Mouse (Mus musculus): ENCODE measurements around the gene Cdkl5. TPM values are rescaled to one million over a fixed set of nuclear protein-coding genes. Genes with fewer than 3 reads are reported as not detected.

The Cdkl5 gene
- total RNA-seq, 4 experiments from 2014 or later, result 0.73 to 1.1 (median 0.96) TPM

DNA sequence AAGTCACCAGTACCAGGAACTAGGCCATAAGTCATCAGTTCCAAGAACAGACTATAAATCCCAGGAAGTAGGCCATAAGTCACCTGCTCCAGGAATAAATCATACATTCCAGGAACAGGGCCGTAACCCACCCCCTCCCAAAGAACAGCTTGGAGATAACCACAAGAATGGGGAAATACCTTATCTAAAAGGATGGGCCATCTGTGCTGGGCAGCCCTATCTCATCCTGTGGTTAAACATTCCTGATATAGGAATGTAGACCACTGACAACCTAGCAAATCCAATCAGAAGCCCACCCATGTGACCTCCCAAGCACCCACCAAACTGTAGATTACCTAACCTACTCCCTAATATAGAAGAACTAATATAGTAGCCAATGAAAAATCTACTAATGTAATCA, 249.1 kb downstream of the Cdkl5 start:
- no peak for DNase-seq (ENCODE audit: low spot score in 2 of 2)

DNA sequence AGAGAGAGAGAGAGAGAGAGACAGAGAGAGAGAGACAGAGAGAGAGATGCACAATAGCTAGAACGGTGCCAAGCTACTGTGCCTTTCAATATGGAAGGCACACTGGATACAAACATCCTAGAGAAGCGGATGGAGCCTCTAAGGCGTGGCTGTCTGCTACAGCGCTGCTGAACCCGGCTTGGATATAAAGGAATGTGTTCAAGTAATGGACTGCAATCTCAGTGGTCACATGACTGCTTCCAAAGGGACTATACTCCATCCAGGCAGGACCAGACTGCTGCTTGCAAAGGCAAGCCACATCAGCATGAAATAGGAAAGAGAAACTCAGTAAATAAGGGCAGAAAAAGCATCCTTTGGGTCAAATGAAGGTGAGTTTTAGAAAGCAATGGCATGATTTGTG, 258.9 kb downstream of the Cdkl5 start, which contains the start of gene Ppef1:
TSS of gene Ppef1 (minus strand) at position 116 of the 400 bp plus-strand sequence.
- no peak for DNase-seq (ENCODE audit: low spot score in 2 of 2)

Other genes with a start within 250 kb of the Cdkl5 start
- under 1 TPM in 1 of 4 experiments, not detected in 3; 0.60 TPM for gene Rs1, start 226.7 kb downstream of the Cdkl5 start, total RNA-seq (2022)
- gene Gja6, start 87.7 kb downstream of the Cdkl5 start, total RNA-seq (2022), result not detected
- gene Scml2, start 122.5 kb upstream of the Cdkl5 start, total RNA-seq (2022), result under 1 TPM in 1 of 4 experiments, not detected in 3; 0.08 TPM